Mouse (Mus musculus): Measurements from ENCODE around the gene Grcc10.

The Grcc10 gene

GRCm38 (mm10) chr6:124740888-124741761, at the start of gene Grcc10:
TSS of gene Grcc10 (minus strand) at chr6:124741374.
- DNase-seq = peak; percentile 93

GRCm38 (mm10) chr6:124790121-124790520, 48.9 kb upstream of the Grcc10 start:
- DNase-seq = no peak

DNA sequence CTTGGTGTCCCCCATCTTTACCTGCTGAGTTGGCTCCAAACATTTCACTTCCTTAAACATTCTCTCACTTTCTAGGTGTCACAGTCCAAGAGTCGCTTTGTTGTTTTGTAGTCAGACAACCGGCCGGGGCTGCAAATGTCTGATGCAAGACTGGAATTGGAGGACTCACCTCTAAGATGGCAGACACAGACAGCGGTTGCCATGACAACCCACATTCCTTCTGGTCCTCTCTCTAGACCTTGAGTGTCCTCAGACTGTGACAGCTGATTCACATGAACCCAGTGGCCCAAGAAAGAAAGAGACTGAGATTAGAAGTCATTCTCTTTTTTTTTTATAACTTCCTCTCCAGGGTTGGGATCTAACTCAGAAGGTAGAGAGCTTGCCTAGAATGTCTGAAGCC, 48.3 kb upstream of the Grcc10 start:
- DNase-seq = no peak

GRCm38 (mm10) chr6:124787722-124788121, 46.5 kb upstream of the Grcc10 start:
- DNase-seq = no peak

DNA sequence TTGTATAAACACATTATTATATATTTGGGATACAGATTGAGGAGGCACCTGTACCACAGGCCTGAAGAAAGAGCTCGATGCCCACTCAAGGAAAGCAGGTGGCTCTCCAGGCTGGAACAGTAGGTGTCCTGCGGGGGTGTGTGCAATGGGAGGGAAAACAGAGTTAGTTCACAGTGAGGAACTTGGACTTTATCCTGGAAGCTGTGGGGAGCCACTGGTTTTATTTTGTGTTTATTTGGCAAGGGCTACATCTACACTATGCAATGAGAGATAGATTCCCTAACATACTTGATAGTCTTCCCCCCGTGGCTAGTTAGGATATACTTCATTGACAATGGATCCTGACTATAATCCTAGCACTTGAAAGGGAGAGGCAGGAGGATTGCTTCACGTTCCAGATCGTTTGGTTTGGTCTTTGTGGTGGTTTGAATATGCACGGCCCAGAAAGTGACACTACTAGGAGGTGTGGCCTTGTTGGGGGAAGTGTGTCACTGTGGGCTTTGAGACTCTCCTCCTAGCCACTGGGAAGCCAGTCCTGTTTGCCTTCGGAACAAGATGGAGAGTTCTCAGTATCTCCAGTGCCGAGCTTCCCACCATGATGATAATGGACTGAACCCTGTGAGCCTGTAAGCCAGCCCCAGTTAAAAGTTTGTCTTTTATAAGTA, 45.7 kb upstream of the Grcc10 start:
- DNase-seq = no peak

DNA sequence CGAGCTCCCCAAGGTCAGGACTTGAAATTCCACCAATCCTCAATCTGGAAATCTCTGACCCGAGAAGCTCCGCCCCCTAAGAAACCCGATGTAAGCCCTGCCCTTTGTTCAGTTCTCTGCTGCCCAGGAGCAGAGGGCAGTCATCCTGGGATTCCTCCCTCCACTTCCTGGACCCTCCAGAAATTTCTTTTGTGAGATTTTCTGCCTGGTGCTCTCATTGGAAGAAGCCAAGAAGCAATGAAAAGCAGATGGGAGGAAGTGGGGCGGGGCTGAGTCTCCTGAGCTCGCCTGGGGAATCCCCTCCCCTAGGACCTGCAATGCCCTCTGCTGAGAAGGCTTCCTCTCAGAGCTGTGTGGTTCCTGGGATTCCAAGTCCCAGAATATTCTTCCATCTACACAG, 41.3 kb upstream of the Grcc10 start:
- DNase-seq = peak; percentile 64

DNA sequence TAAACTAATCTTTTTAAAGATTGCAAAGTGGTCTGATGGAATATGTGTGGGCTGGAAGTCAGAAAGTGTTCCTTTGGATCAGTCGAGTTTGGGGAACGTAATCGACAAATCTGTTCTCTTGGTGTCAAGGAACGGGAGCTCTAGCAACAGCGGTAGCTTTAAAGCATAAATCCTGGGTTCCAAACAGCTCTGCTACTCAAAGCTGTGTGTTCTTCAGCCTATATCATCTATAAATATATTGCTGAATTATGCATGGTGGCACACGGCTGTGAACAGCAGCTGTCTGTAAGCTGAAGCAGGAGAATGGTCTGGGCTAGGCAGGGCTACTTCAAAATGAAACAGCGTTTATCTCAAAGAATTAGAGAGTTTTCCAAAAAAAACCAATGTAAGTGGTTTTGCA, 39.7 kb upstream of the Grcc10 start:
- no peak for DNase-seq

GRCm38 (mm10) chr6:124779984-124780416, 38.8 kb upstream of the Grcc10 start:
- DNase-seq = no peak

- DNase-seq = peak; percentile 74
These were observed 38.2 kb upstream of the Grcc10 start, which contains the start of gene Lrrc23 for GRCm38 (mm10) chr6:124779222-124779983. TSS of gene Lrrc23 (minus strand) at chr6:124779727.

DNA sequence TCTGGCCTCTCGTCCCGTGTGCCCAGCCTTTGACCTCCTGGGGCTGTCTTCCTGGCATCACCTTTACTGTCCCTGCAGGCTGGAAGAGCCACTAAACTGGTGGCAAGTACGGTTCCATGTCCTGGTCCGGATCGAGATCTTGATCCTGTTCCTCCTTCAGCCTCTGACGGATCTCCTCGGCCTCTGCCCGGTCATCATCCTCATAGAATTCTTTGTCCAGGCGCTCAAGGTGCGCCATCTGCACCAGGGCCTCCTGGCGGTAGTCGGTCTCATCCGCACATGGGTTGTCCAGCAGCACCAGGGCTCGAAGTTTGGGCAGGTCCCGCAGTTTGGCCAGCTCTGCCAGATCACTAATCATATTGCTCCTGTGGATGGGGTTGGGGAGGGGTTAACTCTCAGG, 29.3 kb upstream of the Grcc10 start:
- DNase-seq = no peak

DNA sequence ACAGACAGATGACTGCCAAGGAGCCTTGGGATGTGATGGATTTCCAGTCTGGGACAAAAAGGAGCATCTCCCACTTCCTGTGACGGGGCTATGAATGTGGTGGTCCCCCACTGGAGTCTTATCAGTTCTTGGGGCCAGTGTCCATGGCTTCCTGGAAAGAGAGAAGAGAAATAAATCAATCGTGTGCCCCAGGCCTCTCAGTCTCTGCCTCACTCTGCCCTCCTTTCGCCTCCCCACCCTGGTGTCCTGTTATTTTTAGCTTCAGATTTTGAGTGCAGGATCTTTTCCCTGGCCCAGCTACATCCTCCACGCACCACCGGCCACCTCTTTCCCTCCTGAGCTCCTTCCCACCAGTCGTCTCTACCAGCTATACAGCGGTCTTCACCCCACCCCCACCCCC, 28.8 kb upstream of the Grcc10 start:
- no peak for DNase-seq

GRCm38 (mm10) chr6:124769101-124769765, 28.1 kb upstream of the Grcc10 start, which contains the start of gene Eno2:
TSS of gene Eno2 (minus strand) at chr6:124769673.
- DNase-seq = peak; percentile 54

- DNase-seq = no peak
These were observed 27.5 kb upstream of the Grcc10 start for GRCm38 (mm10) chr6:124768704-124769044.

- peak; percentile 44 for DNase-seq
These were observed 26.9 kb upstream of the Grcc10 start for GRCm38 (mm10) chr6:124767920-124768703.

GRCm38 (mm10) chr6:124767536-124767919, 26.4 kb upstream of the Grcc10 start:
- DNase-seq = no peak

DNA sequence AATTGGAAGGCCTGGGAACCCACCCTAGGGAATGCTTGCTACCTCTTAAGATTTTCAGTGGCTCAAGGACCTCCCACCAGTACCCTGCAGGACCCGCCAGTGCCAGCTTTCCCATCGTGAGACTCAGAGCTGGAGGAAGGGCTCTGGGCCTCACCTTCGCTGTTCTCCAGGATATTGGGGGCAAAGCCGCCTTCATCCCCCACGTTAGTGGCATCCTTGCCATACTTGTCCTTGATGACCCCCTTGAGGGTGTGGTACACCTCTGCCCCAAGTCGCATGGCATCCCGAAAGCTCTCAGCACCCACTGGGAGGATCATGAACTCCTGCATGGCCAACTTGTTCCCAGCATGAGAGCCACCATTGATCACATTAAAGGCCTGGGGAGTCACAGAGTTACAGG, 24.8 kb upstream of the Grcc10 start:
- DNase-seq = no peak

GRCm38 (mm10) chr6:124759259-124759658, 18.1 kb upstream of the Grcc10 start:
- peak; percentile 92 for DNase-seq

GRCm38 (mm10) chr6:124758849-124759232, 17.7 kb upstream of the Grcc10 start:
- DNase-seq = peak; percentile 12

DNA sequence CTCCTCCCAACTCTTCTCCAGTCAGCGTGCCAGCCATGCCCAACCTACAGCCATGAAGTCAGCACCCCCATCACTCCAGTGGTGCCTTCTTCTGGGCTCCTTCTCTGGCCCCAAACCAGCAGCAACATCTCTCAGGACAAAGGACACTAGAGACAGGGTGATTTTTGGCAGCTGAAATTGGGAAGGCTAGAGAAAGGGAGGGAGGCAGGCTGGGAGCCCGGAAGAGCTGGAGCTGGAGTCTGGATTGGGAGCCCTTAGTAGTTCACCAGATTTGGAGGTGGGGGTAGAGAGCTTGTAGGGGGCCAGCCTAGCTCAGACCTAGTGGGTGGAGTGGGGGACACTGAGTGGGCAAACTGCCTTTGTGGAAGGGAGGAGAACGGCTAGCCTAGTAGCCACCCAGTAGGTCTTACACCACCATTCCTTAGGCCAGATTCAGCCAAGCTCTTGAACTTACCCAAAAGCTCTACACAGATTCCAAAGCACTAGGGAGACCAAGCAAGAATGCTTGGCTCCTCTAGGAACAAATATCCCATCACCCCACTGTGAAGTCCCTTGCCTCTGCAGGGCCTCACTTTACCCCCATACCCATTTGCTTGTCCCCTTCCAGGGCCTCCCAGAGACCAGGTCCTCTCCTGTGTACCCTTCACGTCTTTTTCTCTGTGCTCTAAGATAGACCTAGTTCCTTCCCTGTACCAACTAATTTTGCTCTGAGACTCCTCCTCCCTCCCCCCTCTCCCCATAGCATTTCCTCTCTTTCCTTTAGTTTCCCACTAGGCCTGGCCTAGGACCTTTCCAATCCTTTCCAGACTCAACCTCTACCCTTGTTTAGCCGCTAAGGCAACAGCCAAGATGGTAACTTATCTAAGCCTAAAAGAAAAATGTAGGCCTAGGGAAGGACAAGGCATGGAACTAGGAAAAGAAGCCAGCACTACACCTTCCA, 17.0 kb upstream of the Grcc10 start:
- DNase-seq = peak; percentile 81

DNA sequence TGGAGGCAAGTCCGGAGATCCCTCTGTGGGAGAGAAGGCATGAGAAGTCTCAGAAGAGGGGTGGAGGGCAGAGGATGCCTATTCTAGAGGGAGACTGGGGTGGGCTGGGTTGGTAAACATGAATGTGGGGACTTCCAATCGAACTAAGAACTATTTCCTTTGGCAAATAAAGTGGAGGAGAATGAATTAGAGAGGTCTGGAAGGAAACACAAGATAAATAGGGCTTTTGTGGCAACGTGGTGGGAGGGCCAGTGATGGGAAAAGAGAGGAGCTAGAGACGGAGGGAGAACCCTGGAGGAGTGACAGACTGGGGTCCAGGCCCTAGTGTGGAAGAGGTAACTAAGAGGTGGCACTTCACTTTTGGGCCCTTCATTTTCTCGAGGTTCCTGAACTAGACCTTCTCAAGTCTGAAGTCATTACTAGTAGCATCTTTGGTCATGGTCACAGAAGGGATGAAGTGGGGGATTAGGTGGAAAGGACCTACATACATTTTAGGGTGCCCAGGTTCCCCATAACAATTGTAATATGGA, 16.2 kb upstream of the Grcc10 start:
- DNase-seq = peak; percentile 28

Data from lung, postnatal 10 days (tissue).